Mouse (Mus musculus): Measurements from ENCODE around the gene Trip6.

Trip6 gene

GRCm38 (mm10) chr5:137314193-137315083, at the start of gene Trip6:
TSS of gene Trip6 (minus strand) at chr5:137314404.
- DNase-seq = no peak

- no peak for DNase-seq
Observed at GRCm38 (mm10) chr5:137358382-137358781, 44.2 kb upstream of the Trip6 start.

GRCm38 (mm10) chr5:137354091-137354490, 39.9 kb upstream of the Trip6 start:
- no peak for DNase-seq

- no peak for DNase-seq
Observed at GRCm38 (mm10) chr5:137352011-137352975, 38.1 kb upstream of the Trip6 start.

GRCm38 (mm10) chr5:137351394-137351793, 37.2 kb upstream of the Trip6 start:
- DNase-seq = no peak

- DNase-seq = no peak
Observed at GRCm38 (mm10) chr5:137351058-137351380, 36.8 kb upstream of the Trip6 start.

GRCm38 (mm10) chr5:137350205-137351057, 36.2 kb upstream of the Trip6 start:
- DNase-seq = no peak

- no peak for DNase-seq
Observed at GRCm38 (mm10) chr5:137349384-137350204, 35.4 kb upstream of the Trip6 start, which contains the start of gene Ephb4. TSS of gene Ephb4 (plus strand) at chr5:137350109.

- no peak for DNase-seq
Observed at GRCm38 (mm10) chr5:137348482-137349383, 34.5 kb upstream of the Trip6 start.

GRCm38 (mm10) chr5:137347856-137348255, 33.7 kb upstream of the Trip6 start:
- DNase-seq = no peak

- no peak for DNase-seq
Observed at GRCm38 (mm10) chr5:137346983-137347382, 32.8 kb upstream of the Trip6 start.

GRCm38 (mm10) chr5:137346388-137346787, 32.2 kb upstream of the Trip6 start:
- no peak for DNase-seq

- DNase-seq = no peak
Observed at GRCm38 (mm10) chr5:137345821-137346220, 31.6 kb upstream of the Trip6 start.

GRCm38 (mm10) chr5:137343869-137344268, 29.7 kb upstream of the Trip6 start:
- no peak for DNase-seq

- DNase-seq = no peak
Observed at GRCm38 (mm10) chr5:137343412-137343811, 29.2 kb upstream of the Trip6 start.

- DNase-seq = no peak
Observed at GRCm38 (mm10) chr5:137342407-137343012, 28.3 kb upstream of the Trip6 start.

GRCm38 (mm10) chr5:137340222-137340621, 26.0 kb upstream of the Trip6 start:
- no peak for DNase-seq

GRCm38 (mm10) chr5:137339290-137339979, 25.2 kb upstream of the Trip6 start:
- peak; percentile 39 for DNase-seq

- peak; percentile 48 for DNase-seq
Observed at GRCm38 (mm10) chr5:137338663-137339289, 24.6 kb upstream of the Trip6 start.

Measured in cerebellum, adult 8-10 months (tissue).